Mouse (Mus musculus) megakaryocyte, embryonic 14.5 days (primary cell): Measurements from ENCODE around the gene Gm21983. TPM values are rescaled to one million over a fixed set of nuclear protein-coding genes. Genes with fewer than 3 reads are reported as not detected.

Experiments used
- H3K27me3 ChIP-seq: replicated peaks from 2 replicates; pipeline ENCODE3; 2012; ENCODE audit warnings: inconsistent platforms
- H3K36me3 ChIP-seq: replicated peaks from 2 replicates; pipeline ENCODE3; 2012; ENCODE audit warnings: low read length, inconsistent platforms, mixed read lengths
- H3K4me1 ChIP-seq: 2 replicates; pipeline ENCODE4 v1.6.1; 2012; ENCODE audit warnings: inconsistent platforms
- H3K4me3 ChIP-seq: replicated peaks from 2 replicates; pipeline ENCODE3; 2012; ENCODE audit warnings: moderate library complexity, mild to moderate bottlenecking, inconsistent platforms
- H3K9me3 ChIP-seq: 2 replicates; pipeline ENCODE4 v1.6.1; 2012; ENCODE audit warnings: inconsistent platforms
- FLI1 ChIP-seq: IDR thresholded peaks from 2 replicates; pipeline ENCODE4 v1.6.1; 2012; ENCODE audit warnings: low read length, inconsistent platforms, mixed read lengths
- GATA1 ChIP-seq: IDR thresholded peaks from 3 replicates; pipeline ENCODE4 v1.6.1; 2012; ENCODE audit warnings: mixed read lengths, low read length, inconsistent platforms, borderline replicate concordance
- polyA plus RNA-seq: library from polyadenylated mRNA; stranded (reverse); fragments of >175 nt; gene quantifications from 2 replicates; pipeline ENCODE4 v1.2.3, GENCODE M21; 2012; ENCODE audit warnings: low replicate concordance; ENCODE audit not compliant: insufficient read depth

Gm21983 gene
- polyA plus RNA-seq, 1 experiment: not detected

DNA sequence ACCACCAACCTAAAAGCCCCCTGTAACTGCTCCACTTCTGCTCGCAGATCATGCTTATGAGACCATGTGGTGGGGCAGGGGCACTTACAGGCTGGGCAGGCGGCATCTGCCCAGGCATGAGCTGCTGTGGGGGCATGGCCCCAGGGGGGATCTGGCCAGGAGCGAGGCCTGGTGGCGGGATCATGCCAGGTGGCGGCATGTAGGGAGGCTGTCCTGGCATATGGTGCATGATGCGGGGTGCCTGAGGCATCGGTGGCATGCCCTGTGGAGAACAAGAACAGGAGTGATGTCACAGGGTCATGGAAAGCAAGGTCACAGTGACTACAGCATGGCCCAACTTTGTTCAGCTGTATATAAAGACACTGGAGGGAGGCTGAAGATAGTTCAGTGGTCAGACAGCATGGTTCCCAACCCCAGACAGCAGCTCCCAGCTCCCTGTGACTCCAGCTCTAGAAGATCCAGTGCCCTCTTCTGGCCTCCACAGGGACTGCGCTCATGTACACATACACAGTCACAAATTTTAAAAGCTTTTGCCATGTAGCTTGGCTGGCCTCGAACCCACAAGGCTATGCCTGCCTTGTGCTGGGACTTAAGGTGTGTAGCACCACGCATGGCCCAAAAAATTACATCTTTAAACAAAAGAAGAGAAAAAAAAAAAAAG is 8.5 kb upstream of the Gm21983 start:
- H3K4me1 ChIP-seq: peaks cover 36% of the 10 kb centered on the region
- no peaks in the 10 kb centered on the region for H3K27me3 ChIP-seq
- TF ChIP-seq GATA1 (no peak), FLI1 (no peak)
- no peaks in the 10 kb centered on the region for H3K9me3 ChIP-seq
- peak overlapping the region; percentile 46 for H3K4me3 ChIP-seq
- H3K36me3 ChIP-seq: peaks cover 98% of the 10 kb centered on the region

DNA sequence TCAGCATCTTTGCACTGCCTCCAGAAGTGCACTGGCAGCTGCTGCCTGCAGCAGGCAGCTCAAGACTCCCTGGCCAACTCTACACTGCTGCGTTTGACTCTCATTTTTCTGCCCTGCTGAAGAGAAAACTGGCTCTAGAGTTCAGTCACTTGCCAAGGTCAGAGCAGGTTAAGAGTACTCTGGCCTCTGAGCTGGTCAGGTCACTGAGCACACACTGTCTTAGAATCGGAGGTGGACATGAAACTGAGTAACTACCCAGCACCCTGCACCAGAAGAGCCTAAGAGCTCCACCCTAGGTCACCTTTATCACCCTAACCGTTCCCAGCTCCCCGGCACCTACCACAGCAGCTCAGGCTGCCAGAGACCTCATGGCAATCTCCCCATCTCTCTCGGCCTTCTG is 5.1 kb upstream of the Gm21983 start:
- Histone ChIP-seq H3K36me3 (peaks cover 77% of the 10 kb centered on the region), H3K4me1 (peaks cover 14% of the 10 kb centered on the region), H3K27me3 (no peaks in the 10 kb centered on the region), H3K4me3 (no peak overlapping the region), H3K9me3 (no peaks in the 10 kb centered on the region)
- TF ChIP-seq FLI1 (no peak), GATA1 (no peak)

DNA sequence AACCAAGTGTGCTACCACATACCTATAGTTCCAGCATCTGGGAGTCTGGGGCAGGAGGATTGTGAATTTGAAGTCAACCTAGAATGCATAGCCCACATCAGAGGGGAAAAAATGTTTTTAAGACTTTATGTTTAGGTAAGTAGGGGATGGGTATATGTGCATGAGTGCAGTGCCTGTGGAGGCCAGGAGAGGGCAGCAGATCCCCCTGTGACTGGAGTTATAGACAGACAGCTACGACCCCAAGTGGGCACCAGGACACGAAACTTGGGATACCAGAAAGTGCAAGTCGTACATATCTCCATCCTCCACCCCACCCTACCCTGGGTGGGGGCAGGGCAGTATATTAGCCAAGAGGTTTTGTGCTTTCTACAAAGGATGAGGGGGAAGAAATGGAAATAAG is 4.1 kb upstream of the Gm21983 start:
- H3K4me3 ChIP-seq: no peak overlapping the region
- H3K36me3 ChIP-seq: peaks cover 67% of the 10 kb centered on the region
- no peaks in the 10 kb centered on the region for H3K27me3 ChIP-seq
- no peak for TF ChIP-seq GATA1
- H3K4me1 ChIP-seq: peaks cover 24% of the 10 kb centered on the region
- no peaks in the 10 kb centered on the region for H3K9me3 ChIP-seq

DNA sequence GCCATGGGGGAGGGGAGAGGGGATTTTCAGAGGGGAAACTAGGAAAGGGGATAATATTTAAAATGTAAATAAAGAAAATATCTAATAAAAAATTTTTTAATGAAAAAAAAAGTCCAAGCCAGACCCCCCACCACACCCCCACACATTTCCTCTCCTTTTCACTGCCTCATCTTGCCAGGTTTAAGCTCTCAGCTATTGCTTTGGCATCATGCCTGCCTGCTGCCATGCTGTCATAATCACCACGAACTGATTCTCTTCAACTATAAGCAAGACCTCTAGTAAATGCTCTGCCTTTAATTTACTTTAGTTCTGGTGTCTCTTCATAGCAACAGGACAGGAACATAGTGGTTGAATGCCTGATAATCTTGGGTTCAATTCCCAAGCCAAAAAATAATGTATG is 1.6 kb upstream of the Gm21983 start:
- H3K27me3 ChIP-seq: no peaks in the 10 kb centered on the region
- no peak for TF ChIP-seq GATA1
- TF ChIP-seq FLI1: no peak
- H3K36me3 ChIP-seq: peaks cover 42% of the 10 kb centered on the region
- H3K9me3 ChIP-seq: no peaks in the 10 kb centered on the region
- H3K4me1 ChIP-seq: peaks cover 38% of the 10 kb centered on the region
- H3K4me3 ChIP-seq: no peak overlapping the region

DNA sequence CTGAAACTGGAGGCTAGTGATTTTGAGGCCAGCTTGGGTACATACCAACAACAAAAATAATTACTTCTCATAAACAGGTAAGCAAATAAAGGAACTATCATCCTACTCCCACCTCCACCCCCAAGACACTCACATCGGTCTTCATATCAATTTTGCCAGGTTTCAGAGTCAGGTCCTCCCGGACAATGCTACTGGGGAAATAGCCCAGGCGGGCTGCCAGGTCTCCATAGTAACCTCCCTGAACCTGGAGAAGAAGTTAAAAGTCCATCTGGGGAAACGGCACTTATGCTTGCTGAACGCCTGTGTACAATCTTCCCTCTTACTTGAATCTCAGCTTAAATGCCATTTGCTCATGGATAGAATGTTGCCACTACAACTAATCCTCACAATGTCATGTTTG is 850 bp downstream of the Gm21983 start:
- no peak for TF ChIP-seq GATA1
- TF ChIP-seq FLI1: no peak
- peaks cover 28% of the 10 kb centered on the region for H3K36me3 ChIP-seq

GRCm38 (mm10) chr7:27179217-27179918 is 1.5 kb downstream of the Gm21983 start:
- H3K4me3 ChIP-seq: peak overlapping the region; percentile 96
- no peaks in the 10 kb centered on the region for H3K9me3 ChIP-seq
- TF ChIP-seq GATA1: no peak
- peaks cover 28% of the 10 kb centered on the region for H3K36me3 ChIP-seq
- H3K27me3 ChIP-seq: no peaks in the 10 kb centered on the region
- H3K4me1 ChIP-seq: peaks cover 57% of the 10 kb centered on the region

More for the DNA sequence above, 850 bp downstream of the Gm21983 start:
- no peaks in the 10 kb centered on the region for H3K27me3 ChIP-seq
- H3K4me3 ChIP-seq: no peak overlapping the region
- H3K4me1 ChIP-seq: peaks cover 51% of the 10 kb centered on the region
- no peaks in the 10 kb centered on the region for H3K9me3 ChIP-seq

DNA sequence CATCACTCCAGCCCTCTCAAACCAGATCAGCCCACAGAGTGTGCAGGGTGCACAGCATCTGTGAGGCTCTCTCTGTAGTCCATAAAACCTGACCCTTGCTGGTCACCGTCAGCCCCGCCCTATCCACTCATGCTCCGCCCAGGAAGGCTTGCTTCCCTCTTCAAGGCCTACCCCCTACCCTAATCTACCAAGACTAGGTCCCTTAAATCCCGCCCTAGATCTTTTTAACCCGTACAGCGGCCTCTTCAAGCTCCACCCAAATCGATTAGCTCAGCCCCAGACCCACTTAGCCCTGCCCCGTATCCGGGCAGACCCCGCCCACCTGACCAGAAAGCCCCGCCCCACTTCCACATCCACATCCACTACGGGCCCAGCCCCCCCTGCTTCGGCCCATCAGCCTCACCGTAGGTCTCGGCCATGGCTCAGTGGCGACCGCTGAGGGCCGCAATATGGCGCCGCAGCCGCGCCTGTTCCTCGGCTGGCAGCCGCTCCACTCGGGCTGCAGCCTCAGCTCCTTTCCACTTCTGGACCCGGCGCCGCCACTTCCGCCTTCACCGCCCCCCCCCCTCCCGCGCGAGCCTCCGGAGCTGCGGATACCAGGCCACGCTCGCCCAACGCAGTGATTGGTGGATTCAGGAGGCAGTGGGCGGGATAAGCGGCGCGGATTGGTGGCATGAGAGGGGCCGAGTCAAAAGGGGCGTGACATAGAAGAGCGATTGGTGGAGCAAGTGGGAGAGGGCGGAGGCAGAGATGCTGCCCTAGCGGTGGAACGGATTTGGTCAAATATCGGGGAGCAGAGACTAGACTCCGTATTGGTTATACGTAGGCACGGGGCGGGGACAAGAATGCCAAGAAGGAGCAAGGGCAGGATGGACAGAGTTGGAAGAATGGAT is 2.3 kb downstream of the Gm21983 start, which contains the start of gene Rab4b:
Gene Rab4b, minus strand, starts transcription at position 573 of the 893 bp plus-strand sequence.
- H3K9me3 ChIP-seq: no peaks in the 10 kb centered on the region
- no peaks in the 10 kb centered on the region for H3K27me3 ChIP-seq
- TF ChIP-seq GATA1: no peak
- TF ChIP-seq FLI1: peak; percentile 20; the same call in 1 of the 2 replicates
- H3K4me1 ChIP-seq: peaks cover 64% of the 10 kb centered on the region
- H3K4me3 ChIP-seq: peak within 1 kb of the TSS; percentile 96
- peaks cover 32% of the 10 kb centered on the region for H3K36me3 ChIP-seq

GRCm38 (mm10) chr7:27177942-27178323 is 3.0 kb downstream of the Gm21983 start:
- Histone ChIP-seq H3K4me3 (peak overlapping the region; percentile 96), H3K9me3 (no peaks in the 10 kb centered on the region), H3K36me3 (peaks cover 32% of the 10 kb centered on the region), H3K27me3 (no peaks in the 10 kb centered on the region), H3K4me1 (peaks cover 66% of the 10 kb centered on the region)
- TF ChIP-seq GATA1 (no peak), FLI1 (no peak)

- Histone ChIP-seq H3K27me3 (no peaks in the 10 kb centered on the region), H3K9me3 (no peaks in the 10 kb centered on the region), H3K36me3 (peaks cover 62% of the 10 kb centered on the region), H3K4me1 (peaks cover 73% of the 10 kb centered on the region), H3K4me3 (no peak overlapping the region)
- TF ChIP-seq GATA1 (no peak), FLI1 (no peak)
These were observed 6.0 kb downstream of the Gm21983 start for GRCm38 (mm10) chr7:27174896-27175295.
